Mouse (Mus musculus): ENCODE data around the gene Tktl2.
A peak's percentile ranks its signal among the peaks of the same experiment; 100 is the strongest.

The Tktl2 gene

GRCm38 (mm10) chr8:66511537-66511936, at the start of gene Tktl2:
TSS of gene Tktl2 (plus strand) at chr8:66511756.
- no peak for DNase-seq (ENCODE audit: low read depth)

GRCm38 (mm10) chr8:66469821-66470220, 41.7 kb upstream of the Tktl2 start:
- no peak for DNase-seq (ENCODE audit: low read depth)

- DNase-seq (ENCODE audit: low read depth): no peak
Observed at GRCm38 (mm10) chr8:66476880-66477279, 34.7 kb upstream of the Tktl2 start.

- peak; percentile 74 for DNase-seq (ENCODE audit: low read depth)
Observed at GRCm38 (mm10) chr8:66486084-66486763, 25.3 kb upstream of the Tktl2 start, which contains the start of gene Tma16. TSS of gene Tma16 (minus strand) at chr8:66486530.

GRCm38 (mm10) chr8:66488556-66488955, 23.0 kb upstream of the Tktl2 start:
- no peak for DNase-seq (ENCODE audit: low read depth)

- peak; percentile 13 for DNase-seq (ENCODE audit: low read depth)
Observed at GRCm38 (mm10) chr8:66490624-66491023, 20.9 kb upstream of the Tktl2 start.

- DNase-seq (ENCODE audit: low read depth): no peak
Observed at GRCm38 (mm10) chr8:66494496-66494895, 17.1 kb upstream of the Tktl2 start.

GRCm38 (mm10) chr8:66495726-66496125, 15.8 kb upstream of the Tktl2 start:
- peak; percentile 63 for DNase-seq (ENCODE audit: low read depth)

GRCm38 (mm10) chr8:66496998-66497577, 14.5 kb upstream of the Tktl2 start:
- peak; percentile 48 for DNase-seq (ENCODE audit: low read depth)

- no peak for DNase-seq (ENCODE audit: low read depth)
Observed at GRCm38 (mm10) chr8:66503381-66503780, 8.2 kb upstream of the Tktl2 start.

GRCm38 (mm10) chr8:66519149-66519548, 7.6 kb downstream of the Tktl2 start:
- DNase-seq (ENCODE audit: low read depth): no peak

- DNase-seq (ENCODE audit: low read depth): no peak
Observed at GRCm38 (mm10) chr8:66520576-66520975, 9.0 kb downstream of the Tktl2 start.

- no peak for DNase-seq (ENCODE audit: low read depth)
Observed at GRCm38 (mm10) chr8:66550092-66550491, 38.5 kb downstream of the Tktl2 start.

Data from c-Kit-positive CD71-negative TER-119-negative erythroid progenitor cells, embryonic 14.5 days (primary cell).